Mouse (Mus musculus) limb, embryonic 15.5 days (tissue): Measurements from ENCODE around the gene Prex1. TPM values are rescaled to one million over a fixed set of nuclear protein-coding genes. Genes with fewer than 3 reads are reported as not detected.

Source experiments
- ATAC-seq: fragments of 200-750 bp; cut with Nextera tagmentation; 2 replicates; pipeline ENCODE4 v1.8.0; 2017; ENCODE audit warnings: low read depth, moderate TSS enrichment; ENCODE audit not compliant: insufficient number of reproducible peaks, low FRiP score, low TSS enrichment
- H3K27ac ChIP-seq: fragments of 300-500 bp; sonication (generic); 2 replicates; pipeline ENCODE4 v1.5.1; 2015; ENCODE audit warnings: moderate library complexity, mild to moderate bottlenecking, inconsistent platforms
- H3K27me3 ChIP-seq: fragments of 300-500 bp; sonication (generic); 2 replicates; pipeline ENCODE4 v1.6.1; 2015; ENCODE audit warnings: inconsistent platforms
- H3K36me3 ChIP-seq: fragments of 300-500 bp; sonication (generic); 2 replicates; pipeline ENCODE4 v1.6.1; 2015; ENCODE audit warnings: inconsistent platforms
- H3K4me1 ChIP-seq: fragments of 300-500 bp; sonication (generic); 2 replicates; pipeline ENCODE4 v1.6.1; 2015; ENCODE audit warnings: inconsistent platforms
- H3K4me2 ChIP-seq: fragments of 300-500 bp; sonication (generic); 2 replicates; pipeline ENCODE4 v1.6.1; 2015; ENCODE audit warnings: mild to moderate bottlenecking, inconsistent platforms
- H3K4me3 ChIP-seq: fragments of 300-500 bp; sonication (generic); 2 replicates; pipeline ENCODE4 v1.5.1; 2015; ENCODE audit warnings: mild to moderate bottlenecking, inconsistent platforms
- H3K9ac ChIP-seq: fragments of 300-500 bp; sonication (generic); 2 replicates; pipeline ENCODE4 v1.6.1; 2015; ENCODE audit warnings: inconsistent platforms
- H3K9me3 ChIP-seq: fragments of 300-500 bp; sonication (generic); 2 replicates; pipeline ENCODE4 v1.6.1; 2016; ENCODE audit warnings: inconsistent platforms
- WGBS: fragments of 180-500 bp; shearing (Covaris S2); methylation state at CpG from one replicate; pipeline ENCODE4 v1.1.7; 2015; 5-methylcytosine and 5-hydroxymethylcytosine counted together
- polyA plus RNA-seq: library from polyadenylated mRNA; unstranded; fragments of >200 nt; fragmentation: Nextera tagmentation; extraction: Ambion mirVana; gene quantifications from 2 replicates; pipeline ENCODE4 v1.2.1, GENCODE M21; 2015

Prex1 gene
- polyA plus RNA-seq, 1 experiment from 2014 or later, result 19.1 TPM

- H3K4me2 ChIP-seq, result no peak overlapping the region
- H3K36me3 ChIP-seq, result no peaks in the 10 kb centered on the region
- no peak overlapping the region for H3K27ac ChIP-seq
- no peak for ATAC-seq
- no peaks in the 10 kb centered on the region for H3K9me3 ChIP-seq
- H3K27me3 ChIP-seq, result no peaks in the 10 kb centered on the region
- H3K4me3 ChIP-seq, result no peak overlapping the region
- peaks cover 52% of the 10 kb centered on the region for H3K4me1 ChIP-seq
- WGBS, result 42% methylated on average over 13 of the region's 13 CpGs
- H3K9ac ChIP-seq, result no peak overlapping the region
Measured at GRCm38 (mm10) chr2:166678959-166679759, 34.5 kb downstream of the Prex1 start.

- H3K36me3 ChIP-seq, result no peaks in the 10 kb centered on the region
- H3K27me3 ChIP-seq, result no peaks in the 10 kb centered on the region
- H3K9me3 ChIP-seq, result no peaks in the 10 kb centered on the region
- H3K27ac ChIP-seq, result no peak overlapping the region
- 71% methylated on average over 11 of the region's 11 CpGs for WGBS
- H3K4me2 ChIP-seq, result no peak overlapping the region
- no peak overlapping the region for H3K9ac ChIP-seq
- peaks cover 43% of the 10 kb centered on the region for H3K4me1 ChIP-seq
- no peak for ATAC-seq
- no peak overlapping the region for H3K4me3 ChIP-seq
Measured at GRCm38 (mm10) chr2:166676933-166677332, 36.7 kb downstream of the Prex1 start.

GRCm38 (mm10) chr2:166676498-166676897 lies 37.1 kb downstream of the Prex1 start:
- no peak for ATAC-seq
- no peaks in the 10 kb centered on the region for H3K9me3 ChIP-seq
- no peaks in the 10 kb centered on the region for H3K36me3 ChIP-seq
- H3K4me2 ChIP-seq, result no peak overlapping the region
- no peak overlapping the region for H3K4me3 ChIP-seq
- H3K9ac ChIP-seq, result no peak overlapping the region
- 77% methylated on average over 14 of the region's 14 CpGs for WGBS
- no peaks in the 10 kb centered on the region for H3K27me3 ChIP-seq
- peaks cover 47% of the 10 kb centered on the region for H3K4me1 ChIP-seq
- no peak overlapping the region for H3K27ac ChIP-seq

- 50% methylated on average over 14 of the region's 14 CpGs for whole genome bisulfite sequencing
- H3K27me3 ChIP-seq, result no peaks in the 10 kb centered on the region
- H3K4me1 ChIP-seq, result peaks cover 54% of the 10 kb centered on the region
- H3K4me2 ChIP-seq, result no peak overlapping the region
- no peak for ATAC-seq
- no peaks in the 10 kb centered on the region for H3K9me3 ChIP-seq
- no peak overlapping the region for H3K27ac ChIP-seq
- H3K4me3 ChIP-seq, result no peak overlapping the region
- H3K36me3 ChIP-seq, result no peaks in the 10 kb centered on the region
- no peak overlapping the region for H3K9ac ChIP-seq
Measured at GRCm38 (mm10) chr2:166675588-166676444, 37.8 kb downstream of the Prex1 start.

GRCm38 (mm10) chr2:166674693-166675092 lies 38.9 kb downstream of the Prex1 start:
- no peaks in the 10 kb centered on the region for H3K27me3 ChIP-seq
- no peak overlapping the region for H3K9ac ChIP-seq
- peaks cover 60% of the 10 kb centered on the region for H3K4me1 ChIP-seq
- no peaks in the 10 kb centered on the region for H3K9me3 ChIP-seq
- H3K4me2 ChIP-seq, result no peak overlapping the region
- no peak overlapping the region for H3K4me3 ChIP-seq
- ATAC-seq, result no peak
- no peak overlapping the region for H3K27ac ChIP-seq
- no peaks in the 10 kb centered on the region for H3K36me3 ChIP-seq
- WGBS, result 8% methylated on average over 12 of the region's 12 CpGs

GRCm38 (mm10) chr2:166673951-166674350 lies 39.7 kb downstream of the Prex1 start:
- Histone ChIP-seq H3K36me3 (no peaks in the 10 kb centered on the region), H3K9ac (no peak overlapping the region), H3K27me3 (no peaks in the 10 kb centered on the region), H3K4me3 (no peak overlapping the region), H3K27ac (no peak overlapping the region), H3K9me3 (no peaks in the 10 kb centered on the region), H3K4me1 (peaks cover 63% of the 10 kb centered on the region), H3K4me2 (no peak overlapping the region)
- no peak for ATAC-seq
- 80% methylated on average over 12 of the region's 12 CpGs for WGBS

GRCm38 (mm10) chr2:166672171-166672965 lies 41.3 kb downstream of the Prex1 start:
- 67% methylated on average over 14 of the region's 14 CpGs for WGBS
- H3K27me3 ChIP-seq, result no peaks in the 10 kb centered on the region
- no peaks in the 10 kb centered on the region for H3K9me3 ChIP-seq
- ATAC-seq, result no peak
- no peak overlapping the region for H3K9ac ChIP-seq
- peaks cover 71% of the 10 kb centered on the region for H3K4me1 ChIP-seq
- no peaks in the 10 kb centered on the region for H3K36me3 ChIP-seq
- H3K4me2 ChIP-seq, result no peak overlapping the region
- H3K27ac ChIP-seq, result no peak overlapping the region
- H3K4me3 ChIP-seq, result no peak overlapping the region

- Histone ChIP-seq H3K4me3 (no peak overlapping the region), H3K4me1 (peaks cover 70% of the 10 kb centered on the region), H3K9ac (no peak overlapping the region), H3K27me3 (no peaks in the 10 kb centered on the region), H3K36me3 (no peaks in the 10 kb centered on the region), H3K4me2 (no peak overlapping the region), H3K9me3 (no peaks in the 10 kb centered on the region), H3K27ac (0 out of 2 replicates have a peak overlapping the region, but pooled peaks have one; percentile 43)
- 86% methylated on average over 14 of the region's 14 CpGs for WGBS
- ATAC-seq, result no peak
Measured at GRCm38 (mm10) chr2:166671614-166672013, 42.0 kb downstream of the Prex1 start.

GRCm38 (mm10) chr2:166671019-166671418 lies 42.6 kb downstream of the Prex1 start:
- ATAC-seq, result no peak
- Histone ChIP-seq H3K27ac (0 out of 2 replicates have a peak overlapping the region, but pooled peaks have one; percentile 43), H3K4me3 (no peak overlapping the region), H3K9ac (no peak overlapping the region), H3K4me2 (no peak overlapping the region), H3K36me3 (no peaks in the 10 kb centered on the region), H3K4me1 (peaks cover 64% of the 10 kb centered on the region), H3K9me3 (no peaks in the 10 kb centered on the region), H3K27me3 (no peaks in the 10 kb centered on the region)
- 31% methylated on average over 8 of the region's 8 CpGs for WGBS

- H3K4me1 ChIP-seq, result peaks cover 55% of the 10 kb centered on the region
- no peak for ATAC-seq
- no peaks in the 10 kb centered on the region for H3K36me3 ChIP-seq
- H3K4me3 ChIP-seq, result no peak overlapping the region
- H3K9ac ChIP-seq, result no peak overlapping the region
- no peaks in the 10 kb centered on the region for H3K27me3 ChIP-seq
- 0 out of 2 replicates have a peak overlapping the region, but pooled peaks have one; percentile 39 for H3K27ac ChIP-seq
- WGBS, result 79% methylated on average over 9 of the region's 9 CpGs
- H3K4me2 ChIP-seq, result no peak overlapping the region
- H3K9me3 ChIP-seq, result no peaks in the 10 kb centered on the region
Measured at GRCm38 (mm10) chr2:166669922-166670321, 43.7 kb downstream of the Prex1 start.

GRCm38 (mm10) chr2:166667790-166668695 lies 45.6 kb downstream of the Prex1 start:
- 27% methylated on average over 22 of the region's 22 CpGs for WGBS

More at GRCm38 (mm10) chr2:166667790-166668695, 45.6 kb downstream of the Prex1 start:
- no peak overlapping the region for H3K4me2 ChIP-seq
- H3K9me3 ChIP-seq, result no peaks in the 10 kb centered on the region
- H3K9ac ChIP-seq, result no peak overlapping the region
- no peaks in the 10 kb centered on the region for H3K36me3 ChIP-seq
- peak overlapping the region; percentile 64 for H3K27ac ChIP-seq
- ATAC-seq, result 0 out of 2 replicates have a peak, but pooled peaks have one; percentile 37
- H3K27me3 ChIP-seq, result no peaks in the 10 kb centered on the region
- peaks cover 65% of the 10 kb centered on the region for H3K4me1 ChIP-seq
- no peak overlapping the region for H3K4me3 ChIP-seq
